Mouse (Mus musculus) ES-Bruce4 (cell line): ENCODE results near the gene Plbd2.

Source experiments
- CTCF ChIP-seq: IDR thresholded peaks from one replicate; pipeline ENCODE4 v1.8.1; 2011; ENCODE audit warnings: low read depth, low read length
- POLR2A ChIP-seq: IDR thresholded peaks from one replicate; pipeline ENCODE4 v1.8.1; 2011; ENCODE audit warnings: low read length; ENCODE audit not compliant: insufficient read depth

GRCm38 (mm10) chr5:120497071-120497470, 6.4 kb downstream of the Plbd2 start:
- TF ChIP-seq POLR2A = no peak
- no peak for TF ChIP-seq CTCF
